Mouse (Mus musculus) intestine, postnatal 0 days (tissue): ENCODE measurements at regions not wholly inside any gene's neighbourhood (a gene's known extent, or its start where the extent isn't known, plus 50 kb on each side); places are given as distances from the start of the nearest gene placed in this dataset.

Experiments
- ATAC-seq: fragments of 200-750 bp; cut with Nextera tagmentation; 2 replicates; pipeline ENCODE4 v1.8.0; 2017; ENCODE audit warnings: mild to moderate bottlenecking, moderate TSS enrichment, moderate library complexity
- H3K27ac ChIP-seq: fragments of 300-500 bp; sonication (generic); 2 replicates; pipeline ENCODE4 v1.5.1; 2014; ENCODE audit warnings: mild to moderate bottlenecking, low read depth, low read length, moderate library complexity
- H3K27me3 ChIP-seq: fragments of 300-500 bp; sonication (generic); replicated peaks from 2 replicates; pipeline ENCODE4 v1.6.1; 2014; ENCODE audit warnings: low read length, mixed read lengths; ENCODE audit not compliant: control insufficient read depth, insufficient read depth
- H3K36me3 ChIP-seq: fragments of 300-500 bp; sonication (generic); 2 replicates; pipeline ENCODE4 v1.6.1; 2014; ENCODE audit warnings: mild to moderate bottlenecking, moderate library complexity; ENCODE audit not compliant: control insufficient read depth, insufficient read depth
- H3K4me1 ChIP-seq: fragments of 300-500 bp; sonication (generic); replicated peaks from 2 replicates; pipeline ENCODE4 v1.6.1; 2014; ENCODE audit warnings: antibody characterized with exemption, low read length, mixed read lengths; ENCODE audit not compliant: control insufficient read depth, insufficient read depth
- H3K4me2 ChIP-seq: fragments of 300-500 bp; sonication (generic); replicated peaks from 2 replicates; pipeline ENCODE4 v1.6.1; 2014; ENCODE audit warnings: low read depth, mild to moderate bottlenecking, moderate library complexity
- H3K4me3 ChIP-seq: fragments of 300-500 bp; sonication (generic); 2 replicates; pipeline ENCODE4 v1.5.1; 2014; ENCODE audit warnings: low read depth, low read length
- H3K9ac ChIP-seq: fragments of 300-500 bp; sonication (generic); 2 replicates; pipeline ENCODE4 v1.6.1; 2014; ENCODE audit warnings: mild to moderate bottlenecking, low read depth, low read length
- H3K9me3 ChIP-seq: fragments of 300-500 bp; sonication (generic); 2 replicates; pipeline ENCODE4 v1.6.1; 2016; ENCODE audit warnings: mixed run types; ENCODE audit not compliant: control insufficient read depth
- CTCF ChIP-seq: sonication (generic); IDR thresholded peaks from 2 replicates; pipeline ENCODE4 v1.5.1; 2016; ENCODE audit warnings: low read depth, mild to moderate bottlenecking, control low read depth, antibody characterized with exemption, moderate library complexity
- WGBS: fragments of 180-500 bp; shearing (Covaris S2); extraction: QIAGEN DNeasy Blood & Tissue Kit; methylation state at CpG from one replicate; pipeline ENCODE4 v1.1.7; 2014; 5-methylcytosine and 5-hydroxymethylcytosine counted together

GRCm38 (mm10) chr10:92284231-92284630 is 438.0 kb downstream of the Nedd1 start:
- H3K4me3 ChIP-seq: no peak overlapping the region
- no peaks in the 10 kb centered on the region for H3K27me3 ChIP-seq
- ATAC-seq: no peak
- TF ChIP-seq CTCF: no peak
- H3K4me2 ChIP-seq: no peak overlapping the region
- H3K9ac ChIP-seq: no peak overlapping the region
- H3K27ac ChIP-seq: no peak overlapping the region
- no peaks in the 10 kb centered on the region for H3K4me1 ChIP-seq
- no peaks in the 10 kb centered on the region for H3K36me3 ChIP-seq
- no peaks in the 10 kb centered on the region for H3K9me3 ChIP-seq
- WGBS: 44% methylated on average over 4 of the region's 4 CpGs

GRCm38 (mm10) chr10:92277981-92278380 is 444.2 kb downstream of the Nedd1 start:
- Histone ChIP-seq H3K27ac (no peak overlapping the region), H3K4me2 (no peak overlapping the region), H3K9ac (no peak overlapping the region), H3K4me1 (no peaks in the 10 kb centered on the region), H3K4me3 (no peak overlapping the region), H3K36me3 (no peaks in the 10 kb centered on the region), H3K9me3 (no peaks in the 10 kb centered on the region), H3K27me3 (no peaks in the 10 kb centered on the region)
- ATAC-seq: no peak
- no peak for TF ChIP-seq CTCF
- WGBS: 18% methylated on average over 2 of the region's 2 CpGs

- H3K36me3 ChIP-seq: no peaks in the 10 kb centered on the region
- H3K27me3 ChIP-seq: no peaks in the 10 kb centered on the region
- WGBS: 63% methylated on average over 3 of the region's 3 CpGs
- H3K9me3 ChIP-seq: no peaks in the 10 kb centered on the region
- ATAC-seq: no peak
- no peak overlapping the region for H3K4me3 ChIP-seq
- no peak for TF ChIP-seq CTCF
- no peak overlapping the region for H3K4me2 ChIP-seq
- H3K27ac ChIP-seq: no peak overlapping the region
- H3K4me1 ChIP-seq: no peaks in the 10 kb centered on the region
- H3K9ac ChIP-seq: no peak overlapping the region
Observed at GRCm38 (mm10) chr10:92257815-92258214, 464.4 kb downstream of the Nedd1 start.

GRCm38 (mm10) chr10:92248648-92249047 is 473.6 kb downstream of the Nedd1 start:
- Histone ChIP-seq H3K4me2 (no peak overlapping the region), H3K36me3 (no peaks in the 10 kb centered on the region), H3K27ac (no peak overlapping the region), H3K27me3 (no peaks in the 10 kb centered on the region), H3K4me3 (no peak overlapping the region), H3K4me1 (no peaks in the 10 kb centered on the region), H3K9ac (no peak overlapping the region), H3K9me3 (no peaks in the 10 kb centered on the region)
- no peak for ATAC-seq
- WGBS: 60% methylated on average over 3 of the region's 3 CpGs
- TF ChIP-seq CTCF: no peak

- ATAC-seq: no peak
- no peaks in the 10 kb centered on the region for H3K9me3 ChIP-seq
- H3K4me2 ChIP-seq: no peak overlapping the region
- no peaks in the 10 kb centered on the region for H3K36me3 ChIP-seq
- no peak overlapping the region for H3K9ac ChIP-seq
- no peak overlapping the region for H3K4me3 ChIP-seq
- no peaks in the 10 kb centered on the region for H3K27me3 ChIP-seq
- TF ChIP-seq CTCF: no peak
- WGBS: 60% methylated on average over 5 of the region's 5 CpGs
- no peak overlapping the region for H3K27ac ChIP-seq
- no peaks in the 10 kb centered on the region for H3K4me1 ChIP-seq
Observed at GRCm38 (mm10) chr10:92247449-92247805, 474.8 kb downstream of the Nedd1 start.

- no peak for TF ChIP-seq CTCF
- WGBS: 42% methylated on average over 7 of the region's 7 CpGs
Observed at GRCm38 (mm10) chr10:92246785-92247448, 475.3 kb downstream of the Nedd1 start.

More at GRCm38 (mm10) chr10:92246785-92247448, 475.3 kb downstream of the Nedd1 start:
- Histone ChIP-seq H3K27me3 (no peaks in the 10 kb centered on the region), H3K9me3 (no peaks in the 10 kb centered on the region), H3K9ac (no peak overlapping the region), H3K4me1 (no peaks in the 10 kb centered on the region), H3K4me2 (no peak overlapping the region), H3K4me3 (no peak overlapping the region), H3K27ac (no peak overlapping the region), H3K36me3 (no peaks in the 10 kb centered on the region)
- ATAC-seq: no peak
